11 mouse cellular contexts compared by ENCODE assay signal in the genomic region with DNA sequence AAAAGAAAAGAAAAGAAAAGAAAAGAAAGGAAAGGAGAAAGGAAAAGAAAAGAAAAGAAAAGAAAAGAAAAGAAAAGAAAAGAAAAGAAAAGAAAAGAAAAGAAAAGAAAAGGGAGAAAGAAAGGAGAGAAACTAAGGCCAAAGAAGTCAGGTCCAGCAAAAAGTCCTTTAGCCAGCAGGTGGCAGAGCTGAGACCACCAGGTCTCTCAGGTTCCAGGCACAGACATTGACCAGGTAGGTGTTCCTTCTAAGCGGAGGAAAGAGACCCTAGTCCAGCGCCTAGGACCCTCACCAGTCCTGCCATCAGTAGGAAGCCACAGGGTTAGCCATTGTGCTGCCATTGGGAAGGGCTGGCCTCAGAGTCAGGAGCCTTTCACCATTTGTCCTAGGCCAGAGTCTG. TPM values are rescaled to one million over a fixed set of nuclear protein-coding genes. Genes with fewer than 3 reads are reported as not detected.
A peak's percentile ranks its signal among the peaks of the same experiment; 100 is the strongest.
DNase-seq lines count a peak whose midpoint lies in the region; ATAC-seq and TF ChIP-seq lines count a peak whose summit lies in the region.
"Had no signal": no experiment of that assay in that cellular context is flagged by ENCODE, and none has a peak within 500 bp of the region (broad histone marks: within the 10 kb centered on the region; RNA-seq: fewer than 3 reads in every experiment).

No protein-coding gene starts in this region.

- no peak for TF ChIP-seq POLR2A in kidney, adult 2 months (IDR thresholded peaks at IDR 0.05; ENCODE audit: low read depth, low read length)

- no peak overlapping the region for H3K4me3 ChIP-seq in kidney, adult 2 months (ENCODE audit: insufficient read depth, low read depth, low read length)
- H3K4me3 ChIP-seq in kidney, embryonic 15.5 days (replicated peaks), result no peak overlapping the region
- no peak overlapping the region for H3K4me3 ChIP-seq in heart, embryonic 10.5 days
- H3K4me3 ChIP-seq: heart, embryonic 13.5 days; limb, embryonic 12.5 days; myocyte had no signal

- no peak for ATAC-seq in kidney, embryonic 15.5 days (replicated peaks; ENCODE audit: low FRiP score)
- peak; percentile 54; the same call in 1 of the 2 replicates for ATAC-seq in granulocyte monocyte progenitor cell, adult 5-6 weeks (replicated peaks; ENCODE audit: poor library complexity, severe bottlenecking)

- no peak overlapping the region for H3K4me2 ChIP-seq in kidney, embryonic 15.5 days
- H3K4me2 ChIP-seq: heart, embryonic 13.5 days; limb, embryonic 12.5 days had no signal

- no peaks in the 10 kb centered on the region for H3K36me3 ChIP-seq in kidney, adult 2 months (ENCODE audit: control insufficient read depth, insufficient read depth, low read length)
- no peaks in the 10 kb centered on the region for H3K36me3 ChIP-seq in kidney, embryonic 15.5 days
- H3K36me3 ChIP-seq in heart, embryonic 10.5 days, result no peaks in the 10 kb centered on the region
- H3K36me3 ChIP-seq: heart, embryonic 13.5 days; limb, embryonic 12.5 days had no signal

- H3K9ac ChIP-seq in kidney, embryonic 15.5 days, result no peak overlapping the region
- H3K9ac ChIP-seq: heart, embryonic 13.5 days; limb, embryonic 12.5 days had no signal

- 64% methylated on average over 2 of the region's 2 CpGs for WGBS in kidney, adult 2 months
- 44% methylated on average over 2 of the region's 2 CpGs for WGBS in kidney, embryonic 15.5 days
- 46% methylated on average over 2 of the region's 2 CpGs for WGBS in heart, embryonic 10.5 days

- no peaks in the 10 kb centered on the region for H3K9me3 ChIP-seq in kidney, embryonic 15.5 days (replicated peaks)
- no peaks in the 10 kb centered on the region for H3K9me3 ChIP-seq in heart, embryonic 10.5 days
- H3K9me3 ChIP-seq: heart, embryonic 13.5 days; limb, embryonic 12.5 days had no signal

- H3K4me1 ChIP-seq in kidney, adult 2 months (ENCODE audit: control insufficient read depth, insufficient read depth, low read length), result peaks cover 11% of the 10 kb centered on the region; the same call in 1 of the 2 replicates
- H3K4me1 ChIP-seq in kidney, embryonic 15.5 days, result peaks cover 27% of the 10 kb centered on the region
- peaks cover 7% of the 10 kb centered on the region; the same call in 1 of the 2 replicates for H3K4me1 ChIP-seq in heart, embryonic 10.5 days

- TF ChIP-seq CTCF in kidney, adult 2 months (conservative IDR thresholded peaks at IDR 0.05; ENCODE audit: insufficient read depth, insufficient read length, low read depth, low read length), result peak; percentile 66

- peak overlapping the region; percentile 47; the same call in 1 of the 2 replicates for H3K27ac ChIP-seq in kidney, adult 2 months (ENCODE audit: insufficient read depth, low read depth, low read length)
- H3K27ac ChIP-seq in kidney, embryonic 15.5 days, result no peak overlapping the region
- H3K27ac ChIP-seq in heart, embryonic 10.5 days, result no peak overlapping the region
- H3K27ac ChIP-seq: heart, embryonic 13.5 days; limb, embryonic 12.5 days had no signal

- DNase-seq in kidney, adult 2 months, result peak; percentile 77
- peak; percentile 47 for DNase-seq in urinary bladder, postnatal 14 days (ENCODE audit: low spot score)
- DNase-seq in urinary bladder, postnatal 36 days (ENCODE audit: low spot score in 2 of 2), result no peak
- peak; percentile 76 for DNase-seq in thymus, postnatal 4 days
- DNase-seq in right cerebral cortex, adult 18-20 months, result no peak
- DNase-seq in heart, embryonic 10.5 days (ENCODE audit: low spot score), result no peak

- H3K27me3 ChIP-seq in kidney, adult 2 months (replicated peaks; ENCODE audit: control insufficient read depth, insufficient read depth, low read length), result no peaks in the 10 kb centered on the region
- H3K27me3 ChIP-seq in kidney, embryonic 15.5 days, result peaks cover 58% of the 10 kb centered on the region
- peaks cover 29% of the 10 kb centered on the region for H3K27me3 ChIP-seq in heart, embryonic 10.5 days (ENCODE audit: insufficient read depth, poor library complexity, severe bottlenecking)

RNA-seq across cellular contexts. Expression of gene Pck1, which starts 11.5 kb away (rescaled TPM):
- polyA plus RNA-seq in kidney, adult 2 months (2012; rRNA removed), result 648 and 871 TPM in 2 replicates
- polyA plus RNA-seq in kidney, embryonic 15.5 days (2015; fragmentation: Nextera tagmentation; extraction: Ambion mirVana), result 17.9 and 18.0 TPM in 2 replicates
- not detected in 2 replicates for total RNA-seq in granulocyte monocyte progenitor cell, adult 5-6 weeks (2014; fragmentation: Nextera tagmentation)
- total RNA-seq in granulocyte monocyte progenitor cell, adult 5-6 weeks (2017), result not detected in 2 replicates
- not detected in 2 replicates for polyA plus RNA-seq in heart, embryonic 10.5 days (2016; fragmentation: Nextera tagmentation; extraction: Ambion mirVana)
- polyA plus RNA-seq: myocyte had no signal

RNA-seq across cellular contexts. Expression of gene Ctcfl, which starts 45.0 kb away (rescaled TPM):
- polyA plus RNA-seq in kidney, adult 2 months (2012; rRNA removed), result 0.03 TPM in 2 replicates
- polyA plus RNA-seq in kidney, embryonic 15.5 days (2015; fragmentation: Nextera tagmentation; extraction: Ambion mirVana), result 0.12 and 0.21 TPM in 2 replicates
- total RNA-seq in granulocyte monocyte progenitor cell, adult 5-6 weeks (2014; fragmentation: Nextera tagmentation), result not detected in 2 replicates
- not detected in 2 replicates for total RNA-seq in granulocyte monocyte progenitor cell, adult 5-6 weeks (2017)
- 0.85 and 1.1 TPM in 2 replicates for polyA plus RNA-seq in heart, embryonic 10.5 days (2016; fragmentation: Nextera tagmentation; extraction: Ambion mirVana)
- polyA plus RNA-seq: myocyte had no signal

RNA-seq across cellular contexts. Expression of gene Zbp1, which starts 54.4 kb away (rescaled TPM):
- 3.3 and 7.8 TPM in 2 replicates for polyA plus RNA-seq in kidney, adult 2 months (2012; rRNA removed)
- polyA plus RNA-seq in kidney, embryonic 15.5 days (2015; fragmentation: Nextera tagmentation; extraction: Ambion mirVana), result 0.40 and 0.64 TPM in 2 replicates
- total RNA-seq in granulocyte monocyte progenitor cell, adult 5-6 weeks (2014; fragmentation: Nextera tagmentation), result 1.8 and 5.0 TPM in 2 replicates
- 1.2 and 5.3 TPM in 2 replicates for total RNA-seq in granulocyte monocyte progenitor cell, adult 5-6 weeks (2017)
- not detected in 2 replicates for polyA plus RNA-seq in heart, embryonic 10.5 days (2016; fragmentation: Nextera tagmentation; extraction: Ambion mirVana)
- polyA plus RNA-seq: limb, embryonic 12.5 days had no signal

Comparison
In these comparisons a context has a peak if more than half of its experiments do, and no peak if none do; other contexts are left out.
1. DNase-seq: peak in kidney, adult 2 months (single experiment), urinary bladder, postnatal 14 days (single experiment) and thymus, postnatal 4 days (single experiment); none in urinary bladder, postnatal 36 days (0 of 2), right cerebral cortex, adult 18-20 months (single experiment) and heart, embryonic 10.5 days (single experiment).
2. RNA of gene Pck1, which starts 11.5 kb away (polyA plus RNA-seq): 648 to 871 TPM in kidney, adult 2 months; 17.9 to 18.0 TPM in kidney, embryonic 15.5 days and not detected in heart, embryonic 10.5 days; every median in the first group is over 10 times any median in the second.